Mouse (Mus musculus) lung, embryonic 15.5 days (tissue): Measurements from ENCODE around the gene Nlrx1. TPM values are rescaled to one million over a fixed set of nuclear protein-coding genes. Genes with fewer than 3 reads are reported as not detected.

ENCODE experiments used
- ATAC-seq: fragments of 200-750 bp; cut with Nextera tagmentation; 2 replicates; pipeline ENCODE4 v1.8.0; 2017; ENCODE audit warnings: moderate number of reproducible peaks, borderline replicate concordance; ENCODE audit not compliant: low FRiP score, low TSS enrichment; ENCODE audit errors: extremely low read depth
- H3K27ac ChIP-seq: fragments of 300-500 bp; sonication (generic); 2 replicates; pipeline ENCODE4 v1.5.1; 2015; ENCODE audit warnings: moderate library complexity, mild to moderate bottlenecking, inconsistent platforms
- H3K27me3 ChIP-seq: fragments of 300-500 bp; sonication (generic); 2 replicates; pipeline ENCODE4 v1.6.1; 2015; ENCODE audit warnings: inconsistent platforms
- H3K36me3 ChIP-seq: fragments of 300-500 bp; sonication (generic); 2 replicates; pipeline ENCODE4 v1.6.1; 2015; ENCODE audit warnings: inconsistent platforms
- H3K4me1 ChIP-seq: fragments of 300-500 bp; sonication (generic); 2 replicates; pipeline ENCODE4 v1.6.1; 2015; ENCODE audit warnings: inconsistent platforms
- H3K4me2 ChIP-seq: fragments of 300-500 bp; sonication (generic); 2 replicates; pipeline ENCODE4 v1.6.1; 2015; ENCODE audit warnings: inconsistent platforms, mild to moderate bottlenecking, moderate library complexity
- H3K4me3 ChIP-seq: fragments of 300-500 bp; sonication (generic); 2 replicates; pipeline ENCODE4 v1.5.1; 2015; ENCODE audit warnings: mild to moderate bottlenecking, inconsistent platforms
- H3K9ac ChIP-seq: fragments of 300-500 bp; sonication (generic); 2 replicates; pipeline ENCODE4 v1.6.1; 2015; ENCODE audit warnings: inconsistent platforms
- H3K9me3 ChIP-seq: fragments of 300-500 bp; sonication (generic); 2 replicates; pipeline ENCODE4 v1.6.1; 2016; ENCODE audit warnings: inconsistent platforms
- WGBS: fragments of 180-500 bp; shearing (Covaris S2); methylation state at CpG from one replicate; pipeline ENCODE4 v1.1.7; 2015; 5-methylcytosine and 5-hydroxymethylcytosine counted together
- polyA plus RNA-seq: library from polyadenylated mRNA; unstranded; fragments of >200 nt; fragmentation: Nextera tagmentation; extraction: Ambion mirVana; gene quantifications from 2 replicates; pipeline ENCODE4 v1.2.1, GENCODE M21; 2015

Nlrx1 gene
- 9.9 and 11.0 TPM in 2 replicates for polyA plus RNA-seq

GRCm38 (mm10) chr9:44268432-44268831 lies at the start of gene Nlrx1:
TSS of gene Nlrx1 (minus strand) at chr9:44268599.
- H3K4me2 ChIP-seq, result peak within 1 kb of the TSS; percentile 82
- no peaks in the 10 kb centered on the region for H3K27me3 ChIP-seq
- H3K9ac ChIP-seq, result peak within 1 kb of the TSS; percentile 90
- 56% methylated on average over 6 of the region's 6 CpGs for WGBS
- H3K9me3 ChIP-seq, result no peaks in the 10 kb centered on the region
- peaks cover 14% of the 10 kb centered on the region for H3K4me1 ChIP-seq
- no peak; the same call in 1 of the 2 replicates for ATAC-seq
- H3K36me3 ChIP-seq, result no peaks in the 10 kb centered on the region
- H3K27ac ChIP-seq, result peak within 1 kb of the TSS; percentile 76
- H3K4me3 ChIP-seq, result peak within 1 kb of the TSS; percentile 51

- peaks cover 25% of the 10 kb centered on the region for H3K4me1 ChIP-seq
- no peak overlapping the region for H3K9ac ChIP-seq
- peaks cover 37% of the 10 kb centered on the region for H3K36me3 ChIP-seq
- no peak for ATAC-seq
- no peak overlapping the region for H3K27ac ChIP-seq
- no peaks in the 10 kb centered on the region for H3K9me3 ChIP-seq
- H3K27me3 ChIP-seq, result no peaks in the 10 kb centered on the region
- H3K4me3 ChIP-seq, result no peak overlapping the region
- 69% methylated on average over 4 of the region's 4 CpGs for WGBS
- no peak overlapping the region for H3K4me2 ChIP-seq
Measured at GRCm38 (mm10) chr9:44317452-44317851, 49.1 kb upstream of the Nlrx1 start.

- no peak for ATAC-seq
- no peaks in the 10 kb centered on the region for H3K27me3 ChIP-seq
- no peak overlapping the region for H3K4me2 ChIP-seq
- H3K9me3 ChIP-seq, result no peaks in the 10 kb centered on the region
- H3K36me3 ChIP-seq, result peaks cover 40% of the 10 kb centered on the region
- peaks cover 25% of the 10 kb centered on the region for H3K4me1 ChIP-seq
- H3K27ac ChIP-seq, result no peak overlapping the region
- WGBS, result 87% methylated on average over 18 of the region's 18 CpGs
- no peak overlapping the region for H3K4me3 ChIP-seq
- H3K9ac ChIP-seq, result no peak overlapping the region
Measured at GRCm38 (mm10) chr9:44314910-44315309, 46.5 kb upstream of the Nlrx1 start.

GRCm38 (mm10) chr9:44314257-44314547 lies 45.8 kb upstream of the Nlrx1 start:
- H3K9ac ChIP-seq, result no peak overlapping the region
- H3K27ac ChIP-seq, result no peak overlapping the region
- H3K4me1 ChIP-seq, result peaks cover 22% of the 10 kb centered on the region
- H3K36me3 ChIP-seq, result peaks cover 40% of the 10 kb centered on the region
- WGBS, result 73% methylated on average over 4 of the region's 4 CpGs
- no peaks in the 10 kb centered on the region for H3K27me3 ChIP-seq
- H3K4me2 ChIP-seq, result no peak overlapping the region
- ATAC-seq, result no peak
- H3K4me3 ChIP-seq, result no peak overlapping the region
- no peaks in the 10 kb centered on the region for H3K9me3 ChIP-seq

GRCm38 (mm10) chr9:44313476-44314256 lies 45.3 kb upstream of the Nlrx1 start:
- no peak overlapping the region for H3K4me2 ChIP-seq
- no peaks in the 10 kb centered on the region for H3K9me3 ChIP-seq
- ATAC-seq, result no peak
- H3K9ac ChIP-seq, result no peak overlapping the region
- WGBS, result 71% methylated on average over 19 of the region's 19 CpGs
- H3K36me3 ChIP-seq, result peaks cover 40% of the 10 kb centered on the region
- H3K27ac ChIP-seq, result no peak overlapping the region
- H3K4me1 ChIP-seq, result peaks cover 17% of the 10 kb centered on the region
- no peak overlapping the region for H3K4me3 ChIP-seq
- no peaks in the 10 kb centered on the region for H3K27me3 ChIP-seq

- H3K36me3 ChIP-seq, result peaks cover 40% of the 10 kb centered on the region
- no peak overlapping the region; the same call in 1 of the 2 replicates for H3K4me3 ChIP-seq
- peak overlapping the region; percentile 54 for H3K27ac ChIP-seq
- H3K9me3 ChIP-seq, result no peaks in the 10 kb centered on the region
- no peaks in the 10 kb centered on the region for H3K27me3 ChIP-seq
- H3K4me2 ChIP-seq, result peak overlapping the region; percentile 36
- WGBS, result 18% methylated on average over 27 of the region's 27 CpGs
- peak; percentile 70; the same call in 1 of the 2 replicates for ATAC-seq
- peaks cover 3% of the 10 kb centered on the region; the same call in 1 of the 2 replicates for H3K4me1 ChIP-seq
- H3K9ac ChIP-seq, result peak overlapping the region; percentile 3; the same call in 1 of the 2 replicates
Measured at GRCm38 (mm10) chr9:44311136-44312134, 43.0 kb upstream of the Nlrx1 start.

GRCm38 (mm10) chr9:44310750-44311135 lies 42.3 kb upstream of the Nlrx1 start:
- no peak overlapping the region for H3K4me3 ChIP-seq
- WGBS, result 38% methylated on average over 10 of the region's 10 CpGs
- no peaks in the 10 kb centered on the region for H3K9me3 ChIP-seq
- peak overlapping the region; percentile 54; the same call in 1 of the 2 replicates for H3K27ac ChIP-seq
- ATAC-seq, result no peak
- peak overlapping the region; percentile 36 for H3K4me2 ChIP-seq
- peaks cover 36% of the 10 kb centered on the region for H3K36me3 ChIP-seq
- no peaks in the 10 kb centered on the region for H3K27me3 ChIP-seq
- H3K9ac ChIP-seq, result peak overlapping the region; percentile 3; the same call in 1 of the 2 replicates
- peaks cover 3% of the 10 kb centered on the region; the same call in 1 of the 2 replicates for H3K4me1 ChIP-seq

GRCm38 (mm10) chr9:44309756-44310155 lies 41.4 kb upstream of the Nlrx1 start:
- Histone ChIP-seq H3K9ac (no peak overlapping the region), H3K27me3 (no peaks in the 10 kb centered on the region), H3K4me3 (no peak overlapping the region), H3K9me3 (no peaks in the 10 kb centered on the region), H3K4me2 (no peak overlapping the region), H3K4me1 (peaks cover 5% of the 10 kb centered on the region), H3K36me3 (peaks cover 26% of the 10 kb centered on the region), H3K27ac (no peak overlapping the region)
- WGBS, result 58% methylated on average over 3 of the region's 3 CpGs
- no peak for ATAC-seq

GRCm38 (mm10) chr9:44307248-44307647 lies 38.8 kb upstream of the Nlrx1 start:
- WGBS, result 67% methylated on average over 2 of the region's 2 CpGs
- no peaks in the 10 kb centered on the region for H3K27me3 ChIP-seq
- no peak overlapping the region for H3K4me2 ChIP-seq
- H3K36me3 ChIP-seq, result peaks cover 5% of the 10 kb centered on the region
- ATAC-seq, result no peak
- no peak overlapping the region for H3K4me3 ChIP-seq
- H3K4me1 ChIP-seq, result peaks cover 17% of the 10 kb centered on the region
- no peak overlapping the region for H3K9ac ChIP-seq
- H3K27ac ChIP-seq, result no peak overlapping the region
- H3K9me3 ChIP-seq, result no peaks in the 10 kb centered on the region

- ATAC-seq, result no peak
Measured at GRCm38 (mm10) chr9:44306532-44306931, 38.1 kb upstream of the Nlrx1 start.

GRCm38 (mm10) chr9:44305466-44306079 lies 37.2 kb upstream of the Nlrx1 start, which contains the start of gene Hinfp:
TSS of gene Hinfp (minus strand) at chr9:44305671.
- peak; percentile 99 for ATAC-seq
- H3K4me3 ChIP-seq, result peak within 1 kb of the TSS; percentile 94
- peaks cover 19% of the 10 kb centered on the region for H3K36me3 ChIP-seq
- H3K4me1 ChIP-seq, result peaks cover 14% of the 10 kb centered on the region
- peak within 1 kb of the TSS; percentile 73 for H3K4me2 ChIP-seq
- 0% methylated on average over 48 of the region's 54 CpGs for WGBS
- H3K9ac ChIP-seq, result peak within 1 kb of the TSS; percentile 91
- H3K27me3 ChIP-seq, result no peaks in the 10 kb centered on the region
- H3K27ac ChIP-seq, result peak within 1 kb of the TSS; percentile 69
- no peaks in the 10 kb centered on the region for H3K9me3 ChIP-seq

More at GRCm38 (mm10) chr9:44306532-44306931, 38.1 kb upstream of the Nlrx1 start:
- no peak overlapping the region for H3K9ac ChIP-seq
- no peaks in the 10 kb centered on the region for H3K9me3 ChIP-seq
- WGBS, result 86% methylated on average over 6 of the region's 6 CpGs
- peaks cover 17% of the 10 kb centered on the region for H3K4me1 ChIP-seq
- no peak overlapping the region for H3K4me2 ChIP-seq
- peaks cover 12% of the 10 kb centered on the region for H3K36me3 ChIP-seq
- H3K27me3 ChIP-seq, result no peaks in the 10 kb centered on the region
- H3K4me3 ChIP-seq, result no peak overlapping the region
- H3K27ac ChIP-seq, result no peak overlapping the region
